Mouse (Mus musculus): ENCODE measurements around the gene Ccl28.
A peak's percentile ranks its signal among the peaks of the same experiment; 100 is the strongest.
"Not testable (repeated sequence)": the region's sequence is repeated elsewhere in the genome, so short reads cannot be mapped to it uniquely, and the experiment has no call there.

Ccl28 gene

DNA sequence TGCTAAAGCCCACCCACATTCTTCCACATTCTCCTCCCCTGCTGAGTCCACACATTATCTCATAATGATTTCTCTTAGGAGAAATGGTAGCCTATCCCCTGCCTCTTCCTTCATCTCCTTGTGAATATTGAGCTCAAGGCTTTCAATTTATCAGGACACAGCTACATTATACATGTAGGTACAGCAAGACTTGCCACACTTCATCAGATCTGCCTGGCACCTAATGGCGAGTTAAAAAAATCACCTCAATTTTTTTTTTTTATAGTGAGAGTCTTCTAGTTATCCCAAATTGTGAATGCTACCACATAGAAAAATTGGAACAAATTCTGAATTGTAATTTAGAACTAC, 26.1 kb downstream of the Ccl28 start:
- DNase-seq, result no peak

DNA sequence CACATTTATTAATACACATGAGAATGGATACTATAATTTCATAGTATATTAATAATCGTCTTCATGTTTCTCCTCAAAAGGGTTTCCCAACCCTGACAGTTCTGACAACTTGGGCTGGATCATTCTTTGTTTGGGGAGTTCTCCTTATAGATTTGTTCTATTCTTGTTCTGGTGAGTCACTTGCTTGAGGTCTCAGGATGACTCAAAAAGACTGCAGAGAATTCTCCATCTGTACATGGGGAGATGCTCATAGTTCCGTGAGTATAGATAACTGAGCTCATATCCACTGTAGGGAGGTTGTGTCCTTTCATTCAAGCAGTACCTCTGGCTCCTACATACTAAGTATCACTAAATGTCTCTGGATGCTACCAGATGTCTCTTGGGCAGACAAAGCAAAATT, 31.1 kb downstream of the Ccl28 start:
- DNase-seq, result no peak

DNA sequence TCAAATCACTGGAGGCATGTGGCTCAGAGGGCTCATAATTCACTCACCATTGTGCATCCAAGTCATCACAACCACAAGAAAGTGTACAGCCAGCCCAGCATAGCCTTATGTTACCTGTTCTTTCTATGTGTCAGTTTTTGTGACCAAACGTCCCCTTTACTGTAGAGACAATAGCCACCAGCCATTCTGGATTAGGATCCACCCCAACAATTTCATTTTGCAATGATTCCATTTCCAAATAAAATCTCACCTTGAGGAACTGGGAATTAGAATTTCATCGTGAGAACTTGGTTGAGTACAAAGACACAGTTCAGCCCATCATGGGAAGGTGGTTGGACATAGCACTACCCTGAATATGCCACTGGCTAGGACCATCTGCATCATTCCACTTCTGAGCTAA, 32.6 kb downstream of the Ccl28 start:
- DNase-seq, result no peak

DNA sequence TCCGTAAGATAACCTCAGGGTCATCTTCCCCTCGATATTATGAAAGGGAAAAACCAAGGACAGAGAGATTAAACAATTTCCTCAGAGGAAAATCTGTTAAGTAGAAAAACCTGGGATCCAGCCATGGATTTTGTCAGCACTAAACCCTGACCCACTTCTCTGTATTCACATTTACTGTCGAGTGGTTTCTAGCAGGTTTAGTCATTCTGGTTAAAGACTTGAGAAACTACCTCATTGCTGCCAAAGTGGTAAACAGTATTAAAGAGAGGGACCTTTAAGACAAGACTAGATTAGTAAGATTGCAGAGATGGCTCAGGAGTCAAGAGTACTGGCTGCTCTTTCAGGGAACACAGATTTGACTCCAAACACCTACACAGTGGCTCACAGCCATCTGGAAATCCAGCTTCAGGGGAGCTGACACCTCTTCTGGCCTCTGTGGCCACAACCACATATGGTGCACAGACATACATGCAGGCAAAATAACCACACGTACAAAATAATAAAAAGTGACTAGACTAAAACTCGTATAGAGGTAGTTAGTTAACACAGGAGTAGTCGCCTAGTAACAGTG, 33.3 kb downstream of the Ccl28 start:
- DNase-seq, result no peak

DNA sequence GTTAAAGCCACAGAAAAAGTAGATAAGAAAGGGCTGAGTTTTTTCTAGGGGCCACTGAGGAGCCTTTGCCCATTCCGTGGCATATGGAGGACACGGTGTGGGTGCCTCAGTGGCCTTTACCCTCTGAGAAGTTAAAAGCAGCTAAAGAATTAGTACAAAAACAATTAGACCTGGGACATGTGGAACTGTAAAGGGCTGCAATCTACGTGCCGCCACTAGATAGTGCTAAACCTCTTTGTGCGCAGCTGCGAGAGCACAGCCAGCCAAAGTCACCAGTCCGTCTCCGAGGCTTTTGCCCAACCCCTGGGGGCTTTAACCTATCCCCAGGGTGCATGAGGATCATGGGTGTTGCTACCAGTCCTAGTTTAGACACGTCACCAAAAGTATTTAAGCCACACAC, 37.8 kb downstream of the Ccl28 start:
- DNase-seq, result not testable (repeated sequence)

DNA sequence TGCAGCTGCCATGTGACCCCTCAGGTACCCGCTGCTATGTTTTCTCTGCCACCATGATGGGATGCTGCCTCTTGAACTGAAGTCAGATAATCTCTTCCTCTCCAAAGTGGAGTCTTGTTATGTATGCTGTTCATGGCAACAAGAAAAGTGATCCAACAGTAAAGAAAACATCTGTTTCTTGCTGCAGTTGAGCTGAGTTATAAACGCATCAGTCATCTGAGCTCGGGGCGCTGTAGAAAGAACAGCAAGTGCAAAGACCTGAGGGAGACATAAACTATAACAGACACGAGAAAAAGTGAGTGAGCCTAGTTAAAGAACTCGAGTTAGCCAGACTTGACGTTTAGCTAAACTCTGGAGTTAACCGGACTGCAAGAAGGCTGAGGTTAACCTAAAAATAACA, 55.2 kb downstream of the Ccl28 start:
- no peak for DNase-seq

DNA sequence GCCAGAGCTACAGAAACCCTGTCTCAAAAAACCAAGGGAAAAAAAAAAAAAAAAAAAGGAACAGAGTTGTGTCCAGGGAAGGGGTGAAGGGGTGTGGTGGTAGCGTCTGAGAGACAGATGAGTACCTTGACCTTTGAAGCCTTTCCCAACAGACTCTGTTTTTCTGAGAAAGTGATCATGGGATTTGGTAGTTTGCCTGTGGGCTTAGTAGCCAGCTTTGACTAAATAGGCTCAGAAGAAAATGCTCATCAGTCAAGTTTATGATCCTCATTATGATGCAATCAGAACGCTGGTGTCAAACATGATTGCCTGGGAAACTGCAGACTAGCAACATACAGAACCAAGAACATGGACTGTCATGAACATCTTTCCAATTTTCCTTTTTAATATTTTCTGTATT, 56.1 kb downstream of the Ccl28 start:
- DNase-seq, result no peak

DNA sequence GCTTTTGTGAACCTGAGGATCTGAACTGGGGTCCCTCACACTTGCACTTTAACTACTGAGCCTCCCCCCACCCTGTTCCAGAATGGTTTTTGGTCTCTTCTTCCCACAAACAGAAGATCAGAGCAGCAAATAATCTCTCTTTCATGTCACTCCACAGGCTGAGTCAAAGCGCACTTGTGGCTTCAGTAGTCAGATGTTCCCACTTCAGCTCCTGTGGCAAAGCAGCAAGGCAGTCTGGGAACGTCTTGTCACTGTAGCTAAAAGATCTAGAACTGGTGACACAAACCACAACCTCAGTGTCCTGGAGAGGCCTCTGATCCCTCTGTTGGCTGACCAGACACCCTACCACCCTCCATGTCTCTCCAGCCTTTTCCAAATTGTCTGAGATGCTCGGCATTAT, 57.5 kb downstream of the Ccl28 start:
- DNase-seq, result no peak

DNA sequence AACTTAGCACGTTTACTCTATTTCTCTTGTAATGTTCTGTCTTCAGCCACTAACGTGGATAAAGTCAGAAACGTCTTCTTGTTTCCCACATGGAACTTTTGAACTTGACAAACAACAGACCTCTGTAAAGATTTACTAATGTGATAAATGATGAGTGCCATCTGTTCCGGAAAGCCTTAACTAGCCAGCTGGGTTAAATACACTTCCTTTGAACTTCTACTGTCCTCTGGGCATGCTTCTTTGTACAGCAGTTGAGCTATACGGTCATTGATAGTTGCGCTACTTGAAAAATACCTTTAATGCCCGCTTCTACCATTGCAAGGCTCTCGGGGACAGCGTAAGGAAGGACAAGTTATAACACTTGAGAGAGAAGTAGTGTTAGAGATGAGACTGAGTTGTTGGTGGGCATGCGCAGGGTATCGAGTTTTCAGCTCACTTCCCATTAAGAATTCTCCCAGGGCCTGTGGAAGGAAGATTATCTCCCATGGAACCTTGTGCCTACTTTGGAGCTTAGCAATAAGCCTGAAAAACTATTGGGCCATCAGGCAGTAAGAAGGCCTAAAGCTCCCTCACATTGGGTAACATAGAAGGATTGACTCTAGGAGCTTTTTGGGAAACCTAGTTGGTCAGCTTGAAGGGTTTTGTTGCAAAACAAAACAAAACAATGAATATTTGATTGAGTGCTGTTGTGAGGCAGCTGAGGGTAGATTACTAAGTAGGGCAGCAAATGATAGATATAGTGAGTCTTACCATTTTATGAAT, 61.0 kb downstream of the Ccl28 start:
- no peak for DNase-seq

DNA sequence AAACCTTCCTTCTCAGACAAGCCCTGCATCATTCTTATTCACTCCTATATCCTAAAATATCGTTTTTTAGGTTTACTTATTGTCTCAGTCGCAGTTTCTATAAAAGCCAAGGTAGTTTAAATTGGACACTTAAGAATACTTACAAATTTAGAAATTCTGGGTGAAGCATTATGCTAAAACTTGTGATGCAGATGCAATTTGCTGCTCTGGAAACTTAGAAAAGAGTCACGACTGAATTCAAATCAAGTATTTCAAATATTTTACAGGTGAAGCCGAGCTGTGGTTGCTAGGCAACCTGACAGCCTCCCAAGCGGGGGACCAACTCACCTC, 66.1 kb downstream of the Ccl28 start:
- no peak for DNase-seq

DNA sequence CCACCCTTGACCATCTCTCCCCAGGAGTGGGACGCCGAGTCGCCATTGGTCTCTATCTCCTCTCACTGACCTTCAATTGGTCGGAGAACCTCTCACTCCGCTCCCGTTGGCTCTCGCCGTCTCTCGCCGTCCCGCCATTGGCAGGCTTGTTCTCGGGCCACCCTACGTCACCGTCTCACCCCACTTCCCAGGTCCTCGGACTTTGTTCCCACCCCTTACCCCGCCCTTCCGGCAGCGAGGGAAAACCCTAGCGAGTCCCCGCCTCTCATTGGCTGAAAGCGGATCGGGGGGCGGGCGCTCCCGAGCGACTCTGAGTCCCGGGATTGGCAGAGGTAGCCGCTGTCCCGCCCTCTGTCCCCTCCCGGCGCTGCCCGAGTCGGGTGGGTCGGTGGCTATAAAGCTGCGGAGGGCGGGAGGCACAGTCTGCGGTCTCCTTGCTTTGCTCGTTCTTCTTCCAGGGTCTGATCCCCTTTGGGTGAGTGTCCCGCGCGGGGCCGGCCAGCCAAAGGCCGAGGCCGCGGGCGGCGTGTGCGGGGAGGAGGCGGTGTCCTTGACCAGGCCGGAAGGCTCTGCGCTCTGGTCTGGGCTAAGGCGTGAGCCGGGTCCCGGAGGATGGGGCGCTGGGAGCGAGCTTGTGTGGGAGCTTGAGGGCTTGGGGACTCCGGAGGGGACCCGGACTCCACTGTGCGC, 66.6 kb downstream of the Ccl28 start, which contains the start of gene Hmgcs1:
Gene Hmgcs1, plus strand, starts transcription at position 341 of the 690 bp plus-strand sequence.
- DNase-seq, result peak; percentile 99

DNA sequence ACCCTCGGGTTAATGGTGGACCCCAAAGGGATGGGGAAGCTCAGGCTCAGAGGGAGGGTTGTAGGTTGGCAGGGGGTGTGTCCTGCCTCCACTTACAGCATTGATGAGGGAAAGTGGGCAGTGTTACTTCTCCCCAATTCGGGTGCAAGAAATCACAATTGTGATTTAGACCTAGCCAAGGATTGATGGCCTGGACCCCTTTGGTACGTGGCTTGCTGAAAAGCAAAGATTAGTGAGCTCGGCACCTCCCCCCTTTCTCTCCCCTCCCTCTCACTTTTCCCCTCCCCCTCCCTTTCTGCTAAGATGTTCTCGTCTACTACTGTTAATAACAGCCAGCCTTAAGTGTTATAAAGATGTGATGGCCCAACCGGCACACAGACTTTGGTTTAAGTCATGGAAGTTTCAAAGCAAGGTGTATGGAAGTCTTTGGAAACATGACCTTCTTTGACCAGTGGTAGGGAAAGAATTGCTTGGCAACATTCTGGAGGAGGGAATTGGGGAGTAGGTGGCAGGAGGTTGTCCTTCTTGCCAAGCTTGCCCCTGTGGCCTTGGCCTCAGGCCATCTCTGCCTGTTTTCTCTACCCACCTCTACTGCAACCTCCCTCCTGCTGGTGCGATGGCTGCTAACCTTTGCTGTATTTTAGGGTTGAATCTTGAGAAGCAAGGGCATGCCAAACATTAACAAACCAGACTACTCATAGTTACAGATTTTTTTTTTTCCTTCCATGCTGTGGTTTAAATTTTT, 67.4 kb downstream of the Ccl28 start:
- no peak for DNase-seq

DNA sequence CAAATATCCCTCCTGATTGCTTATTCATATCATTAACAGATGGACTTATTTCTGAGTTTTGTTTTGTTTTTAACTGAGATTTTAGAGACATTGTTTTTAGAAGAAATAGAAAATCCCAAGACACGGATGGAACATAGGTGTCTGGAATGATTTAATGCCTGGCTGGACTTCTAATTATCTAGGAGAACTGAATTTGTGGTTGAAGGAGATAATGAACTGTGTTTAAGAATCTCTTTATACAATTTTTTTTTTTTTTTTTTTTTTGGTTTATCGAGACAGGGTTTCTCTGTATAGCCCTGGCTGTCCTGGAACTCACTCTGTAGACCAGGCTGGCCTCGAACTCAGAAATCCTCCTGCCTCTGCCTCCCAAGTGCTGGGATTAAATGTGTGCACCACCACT, 68.3 kb downstream of the Ccl28 start:
- not testable (repeated sequence) for DNase-seq

DNA sequence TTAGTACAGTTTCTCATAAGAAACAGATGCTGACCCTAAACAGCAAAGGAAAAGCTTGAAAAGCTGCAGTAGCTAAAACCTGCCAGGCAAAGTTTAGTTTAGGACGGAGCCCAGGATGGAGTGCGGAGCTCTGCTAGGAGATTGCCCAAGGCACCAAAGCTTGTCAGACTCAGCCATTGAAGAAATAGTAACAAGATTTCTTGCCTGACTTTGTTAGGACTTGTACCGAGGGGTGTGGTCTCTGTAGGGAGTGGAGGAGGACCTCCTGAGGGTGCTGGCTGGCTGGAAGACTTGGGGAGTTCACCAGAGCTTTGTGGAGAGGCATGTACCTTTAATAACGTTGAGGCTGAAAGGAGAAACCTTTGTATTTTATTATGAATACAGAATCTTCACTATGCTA, 72.1 kb downstream of the Ccl28 start:
- no peak for DNase-seq

DNA sequence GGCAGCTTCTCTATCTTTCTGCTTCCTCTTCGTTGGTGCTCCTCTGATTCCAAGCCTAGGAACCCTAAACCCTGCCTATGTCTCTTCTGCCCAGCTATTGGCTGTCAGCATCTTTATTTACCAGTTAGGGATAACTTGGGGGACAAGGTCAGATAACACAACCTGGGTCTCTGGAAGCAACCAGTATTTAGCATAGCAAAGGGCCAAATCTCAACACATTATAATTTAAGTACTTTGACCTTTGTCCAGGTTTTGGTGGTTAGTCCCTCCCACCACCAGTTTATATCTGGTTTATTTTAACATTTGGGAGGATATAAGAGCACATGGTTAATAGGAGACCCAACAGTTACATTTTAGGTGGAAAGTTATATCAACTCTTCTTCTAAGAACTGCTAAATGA, 72.9 kb downstream of the Ccl28 start:
- DNase-seq, result no peak

DNA sequence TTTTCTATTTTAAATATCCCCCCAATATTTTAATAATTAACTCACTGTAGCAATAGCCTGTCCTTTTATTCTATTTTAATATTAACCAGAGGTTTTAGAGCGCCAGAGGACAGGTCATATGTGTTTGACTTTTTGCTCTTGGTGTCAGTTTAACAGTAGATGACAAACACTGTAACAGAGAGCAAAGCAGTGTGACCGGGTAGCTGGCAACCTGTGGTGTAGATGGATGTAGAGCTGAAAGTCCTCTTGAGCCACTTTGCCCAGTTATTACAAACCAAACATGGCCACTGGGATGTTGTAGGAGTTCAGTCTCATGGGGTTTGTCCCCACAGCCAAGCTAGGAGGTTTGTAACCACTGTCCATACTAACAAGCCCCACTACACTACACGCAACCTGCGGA, 74.8 kb downstream of the Ccl28 start:
- no peak for DNase-seq

Measured in layer of hippocampus, adult 9-11 months (tissue).